Mouse (Mus musculus): ENCODE measurements around the gene Cav2.

Cav2 gene

GRCm38 (mm10) chr6:17309260-17309659 is 28.3 kb downstream of the Cav2 start:
- DNase-seq (ENCODE audit: low read depth, low spot score) = no peak

- DNase-seq (ENCODE audit: low read depth, low spot score) = no peak
Observed at GRCm38 (mm10) chr6:17314241-17314640, 33.3 kb downstream of the Cav2 start.

DNA sequence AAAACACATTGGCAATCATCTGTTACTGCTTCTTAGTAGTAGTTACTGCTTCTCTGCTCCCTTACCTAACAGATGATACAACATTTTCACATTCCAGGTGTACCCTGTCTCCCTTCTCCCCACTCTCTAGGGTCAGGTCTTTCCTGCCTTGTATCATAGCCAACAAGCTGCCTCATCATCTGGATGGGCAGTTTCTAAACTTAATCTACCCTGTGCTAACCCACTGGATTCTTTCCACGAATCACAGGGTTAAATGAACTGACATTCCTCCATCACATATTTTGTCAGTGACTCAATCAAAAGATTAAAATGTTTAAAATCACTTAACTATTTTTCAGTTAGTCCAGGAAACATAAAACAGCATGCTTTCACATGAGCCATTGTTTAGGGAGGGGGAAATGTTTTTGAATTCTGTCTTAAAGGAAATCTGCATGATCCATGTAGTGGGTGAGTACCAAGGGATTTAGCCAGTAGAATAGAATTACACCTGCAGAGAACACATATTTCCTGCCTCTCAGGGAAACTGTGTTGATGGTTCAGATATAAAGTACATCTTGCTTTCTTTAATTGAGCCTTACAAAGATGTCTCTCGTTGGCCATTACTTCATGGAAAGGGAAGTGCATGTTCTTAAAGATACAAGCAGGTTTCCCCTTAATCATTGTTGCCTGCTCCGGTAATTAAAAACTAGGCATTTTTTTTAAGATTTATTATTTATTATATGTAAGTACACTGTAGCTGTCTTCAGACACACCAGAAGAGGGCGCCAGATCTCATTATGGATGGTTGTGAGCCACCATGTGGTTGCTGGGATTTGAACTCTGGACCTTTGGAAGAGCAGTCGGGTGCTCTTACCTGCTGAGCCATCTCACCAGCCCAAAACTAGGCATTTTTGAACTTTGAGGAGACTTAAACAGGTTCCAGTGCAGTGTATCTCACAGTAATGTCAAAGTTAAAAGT is 34.0 kb downstream of the Cav2 start:
- no peak for DNase-seq (ENCODE audit: low read depth, low spot score)

DNA sequence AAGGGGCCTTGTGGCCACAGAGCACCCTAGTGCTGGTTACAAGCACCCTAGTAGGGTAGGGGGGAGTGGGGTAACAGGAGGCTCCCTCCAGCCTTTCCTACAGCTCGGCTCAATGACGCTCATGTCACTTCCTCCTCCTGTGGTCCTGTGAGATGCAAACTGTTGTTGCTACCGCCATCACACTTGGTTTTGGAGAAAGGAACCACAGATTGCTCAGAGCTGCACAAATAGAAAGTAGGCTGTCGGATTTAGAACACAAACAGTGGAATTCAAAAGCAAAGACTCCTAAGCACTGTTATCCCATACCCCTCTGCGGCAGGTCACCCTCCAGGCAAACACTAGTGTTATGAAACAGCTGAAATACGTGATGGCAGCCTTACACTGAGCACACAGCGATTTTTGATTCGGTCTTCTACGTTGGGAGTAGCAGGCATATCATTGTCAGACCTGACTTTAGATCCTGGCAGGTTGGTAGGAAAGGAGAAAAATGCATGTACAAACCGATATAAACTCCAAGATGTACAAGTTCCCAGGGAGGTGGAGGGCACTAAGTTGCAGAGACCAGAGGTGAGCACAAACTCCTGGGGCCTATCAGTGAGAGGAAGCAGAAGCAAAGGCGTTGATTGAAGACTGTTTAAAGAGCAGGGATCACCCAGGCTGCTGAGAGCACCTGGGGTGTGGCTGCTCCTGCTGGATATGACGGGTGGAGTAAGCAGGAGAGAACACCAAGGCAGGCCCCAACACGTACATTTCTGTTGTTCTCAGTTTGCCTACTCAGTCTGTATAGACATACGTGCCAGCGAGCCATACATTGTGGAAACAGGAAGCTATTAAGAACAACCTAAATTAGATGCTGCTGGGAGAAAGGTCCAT is 35.5 kb downstream of the Cav2 start:
- no peak for DNase-seq (ENCODE audit: low read depth, low spot score)

DNA sequence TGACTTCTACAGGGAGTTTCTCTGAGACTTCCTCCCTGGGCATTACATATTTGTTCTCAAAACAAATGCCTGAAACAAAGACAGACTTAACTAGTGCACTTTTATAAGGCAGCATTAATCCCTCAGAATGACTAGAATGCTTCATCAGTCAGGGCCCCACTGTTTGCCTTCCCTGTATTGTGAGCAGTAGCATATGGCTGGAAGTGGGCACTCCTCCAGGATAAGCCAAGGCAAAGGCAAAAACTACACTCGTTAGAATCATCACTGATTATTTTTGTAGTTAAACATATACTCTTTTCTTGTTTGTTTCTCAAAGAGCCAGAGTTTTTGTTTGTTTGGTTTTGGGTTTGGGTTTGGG is 36.2 kb downstream of the Cav2 start:
- DNase-seq (ENCODE audit: low read depth, low spot score) = no peak

- no peak for DNase-seq (ENCODE audit: low read depth, low spot score)
Observed at GRCm38 (mm10) chr6:17317944-17318343, 37.0 kb downstream of the Cav2 start.

DNA sequence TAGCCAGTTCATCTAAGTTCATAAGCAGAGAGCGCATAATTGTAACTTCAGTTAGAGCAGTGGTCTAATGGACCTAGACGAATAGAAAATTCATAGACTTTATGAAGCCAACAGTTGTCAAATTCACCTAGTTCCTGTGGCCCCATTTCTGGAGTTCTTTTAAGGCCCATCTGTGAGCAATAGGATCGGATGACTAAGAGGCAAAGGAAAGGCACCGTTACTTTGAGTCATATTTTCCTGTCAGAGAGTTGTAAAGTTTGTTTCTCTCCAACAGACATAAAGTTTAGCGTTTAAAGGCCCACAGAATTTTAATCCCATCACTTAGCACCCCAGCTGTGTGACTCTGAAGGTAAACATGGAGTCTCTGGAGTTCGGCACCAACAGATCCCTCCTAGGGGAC is 41.0 kb downstream of the Cav2 start:
- DNase-seq (ENCODE audit: low read depth, low spot score) = no peak

- no peak for DNase-seq (ENCODE audit: low read depth, low spot score)
Observed at GRCm38 (mm10) chr6:17327216-17327615, 46.2 kb downstream of the Cav2 start.

DNA sequence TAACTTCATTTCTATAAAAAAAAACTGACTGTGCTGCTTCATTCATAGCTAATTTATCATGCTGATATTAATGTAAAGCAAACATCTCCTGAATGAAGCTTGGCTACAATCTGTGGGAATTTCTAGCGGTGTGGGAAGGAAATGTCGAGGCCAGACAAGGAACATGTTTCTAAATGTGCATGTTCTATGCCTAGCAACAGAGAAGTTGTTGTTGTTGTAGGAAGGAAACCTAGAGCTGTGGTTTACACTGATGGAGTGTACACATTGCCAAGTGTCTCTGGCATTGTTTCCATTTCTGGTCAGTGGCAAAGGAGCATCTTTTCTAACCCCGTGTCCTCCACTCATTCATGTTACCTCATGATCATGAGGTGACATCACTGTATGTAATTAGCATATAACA is 48.8 kb downstream of the Cav2 start:
- no peak for DNase-seq (ENCODE audit: low read depth, low spot score)

GRCm38 (mm10) chr6:17337724-17338123 is 56.7 kb downstream of the Cav2 start:
- DNase-seq (ENCODE audit: low read depth, low spot score) = no peak

Data from R1 (cell line).